Mouse (Mus musculus): Measurements from ENCODE around the gene Ctla2a. TPM values are rescaled to one million over a fixed set of nuclear protein-coding genes. Genes with fewer than 3 reads are reported as not detected.
"Not testable (repeated sequence)": the region's sequence is repeated elsewhere in the genome, so short reads cannot be mapped to it uniquely, and the experiment has no call there.

Ctla2a gene
- polyA plus RNA-seq (2016; fragmentation: Nextera tagmentation; extraction: Ambion mirVana), result 13.2 and 18.1 TPM in 2 replicates

GRCm38 (mm10) chr13:60936500-60936901 is at the start of gene Ctla2a, which contains the start of gene Gm49391:
TSS of gene Ctla2a (minus strand) at chr13:60936625.
TSS of gene Gm49391 (minus strand) at chr13:60936571.
- no peak for ATAC-seq (ENCODE audit: insufficient number of reproducible peaks, insufficient read depth, low FRiP score, low TSS enrichment)
- Histone ChIP-seq H3K4me2 (replicated peaks) (no peak within 1 kb of the TSS), H3K9me3 (peaks cover 5% of the 10 kb centered on the region; the same call in 1 of the 2 replicates), H3K9ac (no peak within 1 kb of the TSS), H3K4me3 (no peak within 1 kb of the TSS), H3K27me3 (no peaks in the 10 kb centered on the region), H3K36me3 (no peaks in the 10 kb centered on the region), H3K4me1 (no peaks in the 10 kb centered on the region), H3K27ac (no peak within 1 kb of the TSS)
- 65% methylated on average over 5 of the region's 5 CpGs for WGBS

GRCm38 (mm10) chr13:60972319-60972718 is 35.9 kb upstream of the Ctla2a start:
- H3K36me3 ChIP-seq; H3K9ac ChIP-seq; ATAC-seq (ENCODE audit: insufficient number of reproducible peaks, insufficient read depth, low FRiP score, low TSS enrichment); H3K27ac ChIP-seq; H3K9me3 ChIP-seq; H3K4me1 ChIP-seq; H3K27me3 ChIP-seq; H3K4me3 ChIP-seq; H3K4me2 ChIP-seq (replicated peaks): not testable (repeated sequence)
- WGBS, result 65% methylated on average over 4 of the region's 4 CpGs

GRCm38 (mm10) chr13:60963985-60964384 is 27.6 kb upstream of the Ctla2a start:
- not testable (repeated sequence) for H3K4me3 ChIP-seq; H3K27me3 ChIP-seq; H3K9me3 ChIP-seq; H3K36me3 ChIP-seq; H3K9ac ChIP-seq; ATAC-seq (ENCODE audit: insufficient number of reproducible peaks, insufficient read depth, low FRiP score, low TSS enrichment); H3K4me2 ChIP-seq (replicated peaks); H3K27ac ChIP-seq; H3K4me1 ChIP-seq
- 48% methylated on average over 4 of the region's 5 CpGs for WGBS

- 67% methylated on average over 5 of the region's 5 CpGs for WGBS
- no peak overlapping the region for H3K27ac ChIP-seq
- no peaks in the 10 kb centered on the region for H3K36me3 ChIP-seq
- no peaks in the 10 kb centered on the region for H3K27me3 ChIP-seq
- no peaks in the 10 kb centered on the region for H3K4me1 ChIP-seq
- no peak overlapping the region for H3K4me3 ChIP-seq
- peaks cover 8% of the 10 kb centered on the region for H3K9me3 ChIP-seq
- H3K9ac ChIP-seq, result no peak overlapping the region
- ATAC-seq (ENCODE audit: insufficient number of reproducible peaks, insufficient read depth, low FRiP score, low TSS enrichment), result no peak
- H3K4me2 ChIP-seq (replicated peaks), result no peak overlapping the region
Measured at GRCm38 (mm10) chr13:60961706-60962105, 25.3 kb upstream of the Ctla2a start.

- H3K9ac ChIP-seq; ATAC-seq (ENCODE audit: insufficient number of reproducible peaks, insufficient read depth, low FRiP score, low TSS enrichment); H3K36me3 ChIP-seq; H3K4me3 ChIP-seq; H3K27me3 ChIP-seq; H3K9me3 ChIP-seq; H3K4me2 ChIP-seq (replicated peaks); H3K27ac ChIP-seq; H3K4me1 ChIP-seq: not testable (repeated sequence)
- 78% methylated on average over 3 of the region's 3 CpGs for whole genome bisulfite sequencing
Measured at GRCm38 (mm10) chr13:60941884-60942283, 5.5 kb upstream of the Ctla2a start, which contains the start of gene Tpbpa. TSS of gene Tpbpa (minus strand) at chr13:60941984.

GRCm38 (mm10) chr13:60935490-60935889 is 935 bp downstream of the Ctla2a start, which contains the start of gene Gm49393:
TSS of gene Gm49393 (minus strand) at chr13:60935590.
- H3K9me3 ChIP-seq; H3K9ac ChIP-seq; H3K4me1 ChIP-seq; H3K4me3 ChIP-seq; H3K4me2 ChIP-seq (replicated peaks); H3K36me3 ChIP-seq; H3K27ac ChIP-seq; ATAC-seq (ENCODE audit: insufficient number of reproducible peaks, insufficient read depth, low FRiP score, low TSS enrichment); H3K27me3 ChIP-seq: not testable (repeated sequence)
- 69% methylated on average over 2 of the region's 2 CpGs for WGBS

- not testable (repeated sequence) for H3K9me3 ChIP-seq; H3K27me3 ChIP-seq; H3K4me2 ChIP-seq (replicated peaks); H3K4me1 ChIP-seq; H3K9ac ChIP-seq; H3K36me3 ChIP-seq; ATAC-seq (ENCODE audit: insufficient number of reproducible peaks, insufficient read depth, low FRiP score, low TSS enrichment); H3K27ac ChIP-seq; H3K4me3 ChIP-seq
- WGBS, result 88% methylated on average over 2 of the region's 2 CpGs
Measured at GRCm38 (mm10) chr13:60904780-60905179, 31.6 kb downstream of the Ctla2a start, which contains the start of gene Tpbpb. TSS of gene Tpbpb (minus strand) at chr13:60904880.

GRCm38 (mm10) chr13:60897328-60897727 is 39.1 kb downstream of the Ctla2a start, which contains the start of gene Ctla2b:
TSS of gene Ctla2b (minus strand) at chr13:60897447.
- no peak within 1 kb of the TSS for H3K4me3 ChIP-seq
- no peak within 1 kb of the TSS for H3K27ac ChIP-seq
- H3K36me3 ChIP-seq, result no peaks in the 10 kb centered on the region
- no peaks in the 10 kb centered on the region for H3K27me3 ChIP-seq
- 73% methylated on average over 3 of the region's 3 CpGs for WGBS
- no peak within 1 kb of the TSS for H3K9ac ChIP-seq
- no peaks in the 10 kb centered on the region for H3K9me3 ChIP-seq
- no peak for ATAC-seq (ENCODE audit: insufficient number of reproducible peaks, insufficient read depth, low FRiP score, low TSS enrichment)
- H3K4me1 ChIP-seq, result no peaks in the 10 kb centered on the region
- no peak within 1 kb of the TSS for H3K4me2 ChIP-seq (replicated peaks)

- 80% methylated on average over 8 of the region's 8 CpGs for WGBS
- not testable (repeated sequence) for H3K4me2 ChIP-seq (replicated peaks); ATAC-seq (ENCODE audit: insufficient number of reproducible peaks, insufficient read depth, low FRiP score, low TSS enrichment); H3K27me3 ChIP-seq; H3K4me1 ChIP-seq; H3K9ac ChIP-seq; H3K36me3 ChIP-seq; H3K27ac ChIP-seq; H3K9me3 ChIP-seq; H3K4me3 ChIP-seq
Measured at GRCm38 (mm10) chr13:60896794-60897193, 39.6 kb downstream of the Ctla2a start, which contains the start of gene Gm49392. TSS of gene Gm49392 (minus strand) at chr13:60896894.

- Histone ChIP-seq H3K27me3 (no peaks in the 10 kb centered on the region), H3K4me2 (replicated peaks) (no peak overlapping the region), H3K36me3 (no peaks in the 10 kb centered on the region), H3K9me3 (no peaks in the 10 kb centered on the region), H3K27ac (no peak overlapping the region), H3K4me1 (no peaks in the 10 kb centered on the region), H3K4me3 (no peak overlapping the region), H3K9ac (no peak overlapping the region)
- ATAC-seq (ENCODE audit: insufficient number of reproducible peaks, insufficient read depth, low FRiP score, low TSS enrichment), result no peak
Measured at GRCm38 (mm10) chr13:60895406-60896160, 40.8 kb downstream of the Ctla2a start.

GRCm38 (mm10) chr13:60892301-60892700 is 44.1 kb downstream of the Ctla2a start:
- H3K4me1 ChIP-seq, result no peaks in the 10 kb centered on the region
- H3K36me3 ChIP-seq, result no peaks in the 10 kb centered on the region
- no peak overlapping the region for H3K4me3 ChIP-seq
- ATAC-seq (ENCODE audit: insufficient number of reproducible peaks, insufficient read depth, low FRiP score, low TSS enrichment), result no peak
- no peak overlapping the region for H3K4me2 ChIP-seq (replicated peaks)
- H3K27ac ChIP-seq, result no peak overlapping the region
- no peak overlapping the region for H3K9ac ChIP-seq
- 77% methylated on average over 1 of the region's 1 CpGs for WGBS
- H3K9me3 ChIP-seq, result no peaks in the 10 kb centered on the region
- no peaks in the 10 kb centered on the region for H3K27me3 ChIP-seq

All from embryonic facial prominence, embryonic 12.5 days (tissue).